Mouse (Mus musculus): ENCODE measurements at regions not wholly inside any gene's neighbourhood (a gene's known extent, or its start where the extent isn't known, plus 50 kb on each side); places are given as distances from the start of the nearest gene placed in this dataset.

DNA sequence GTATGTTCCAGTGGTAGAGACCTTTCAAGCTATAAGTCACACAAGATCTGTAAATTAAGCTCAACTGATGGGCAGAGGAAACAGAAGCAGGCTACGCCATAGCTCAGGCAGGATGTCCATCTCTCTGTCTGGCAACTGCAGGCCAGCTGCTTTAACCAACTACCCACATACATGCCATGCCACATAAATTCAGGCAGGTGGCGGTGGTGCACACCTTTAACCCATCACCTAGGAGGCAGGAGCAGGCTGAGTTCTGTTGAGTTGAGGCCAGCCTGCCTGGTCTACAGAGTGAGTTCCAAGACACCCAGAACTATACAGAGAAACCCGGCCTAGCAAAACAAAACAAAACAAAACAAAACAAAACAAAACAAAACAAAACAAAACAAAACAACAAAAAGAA, 289.1 kb upstream of the Sash1 start:
- no peak for DNase-seq (ENCODE audit: low read depth, low spot score)

DNA sequence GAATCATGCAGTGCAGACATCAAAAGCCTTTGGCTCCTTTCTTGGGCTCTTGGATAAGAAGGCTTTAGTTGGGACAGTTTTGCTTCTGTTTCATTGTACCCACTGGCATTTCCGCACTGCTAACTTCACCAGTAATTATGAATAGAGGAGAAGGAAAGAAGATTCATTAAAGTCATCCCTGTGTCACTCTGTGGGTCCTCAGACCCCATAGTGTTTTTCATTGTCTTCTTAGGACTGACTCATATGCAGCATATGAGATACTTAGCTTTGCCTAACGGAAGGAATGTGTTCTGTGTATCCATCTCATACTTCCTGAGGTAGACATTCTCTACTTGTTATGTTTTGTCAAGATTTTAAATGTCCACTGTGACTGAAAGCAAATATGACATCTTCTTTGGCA, 287.6 kb upstream of the Sash1 start:
- DNase-seq (ENCODE audit: low read depth, low spot score), result no peak

DNA sequence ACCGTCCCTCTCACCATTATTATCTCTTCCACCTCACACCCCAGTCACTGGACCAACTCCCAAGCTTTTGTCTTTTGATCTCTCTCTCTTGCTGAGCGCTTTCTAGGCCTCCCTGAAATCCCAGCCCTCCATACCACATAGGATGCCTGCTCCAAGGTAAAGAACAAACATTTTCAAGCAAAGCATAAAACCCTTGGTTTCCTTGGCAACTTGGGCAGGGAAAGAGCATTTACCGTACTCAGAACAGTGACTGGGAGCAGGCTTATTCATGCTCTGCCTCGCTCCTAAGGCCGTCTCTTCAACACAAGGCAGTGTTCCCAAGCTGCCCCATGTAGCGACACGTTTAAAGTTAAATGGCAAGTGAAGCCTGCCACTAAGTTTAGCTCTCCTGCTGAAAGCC, 282.9 kb upstream of the Sash1 start:
- DNase-seq (ENCODE audit: low read depth, low spot score), result no peak

DNA sequence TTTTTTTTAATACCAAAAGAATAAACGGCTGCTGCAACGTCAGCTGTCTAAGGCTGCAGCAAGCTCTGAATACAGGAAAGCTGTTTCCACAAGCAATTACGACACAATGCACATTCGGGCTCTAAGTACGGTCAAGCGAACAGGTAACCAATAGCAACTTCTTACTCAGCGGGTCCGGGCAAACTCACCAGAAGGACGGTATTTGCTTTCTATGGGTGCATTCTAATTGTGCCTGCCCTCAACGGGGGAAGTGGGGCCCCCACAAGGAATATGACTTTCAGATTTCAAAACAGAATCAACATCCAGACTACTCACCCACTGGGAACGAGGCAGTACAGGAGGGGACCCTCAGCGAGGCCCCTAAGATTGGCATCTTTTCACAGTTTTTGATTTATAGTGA, 280.1 kb upstream of the Sash1 start:
- DNase-seq (ENCODE audit: low read depth, low spot score), result no peak

DNA sequence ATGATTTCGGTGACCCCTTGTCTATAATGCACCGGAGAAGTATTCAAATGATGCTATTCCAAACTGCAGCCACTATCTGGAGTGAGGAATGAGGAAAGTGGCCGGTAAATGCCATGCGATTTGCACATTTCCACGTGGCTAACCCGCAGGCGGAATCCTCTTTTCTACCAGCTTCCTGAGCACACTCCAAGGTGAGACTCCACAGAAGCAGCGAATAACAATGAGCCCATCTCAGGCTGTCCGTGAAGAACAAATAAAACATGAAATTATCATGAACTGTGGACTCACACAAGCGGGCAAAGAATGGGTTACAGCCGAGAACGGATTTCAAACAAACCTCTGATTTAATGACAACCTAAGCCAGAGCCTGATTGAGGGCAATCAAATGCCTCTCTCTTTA, 279.7 kb upstream of the Sash1 start:
- DNase-seq (ENCODE audit: low read depth, low spot score), result no peak

DNA sequence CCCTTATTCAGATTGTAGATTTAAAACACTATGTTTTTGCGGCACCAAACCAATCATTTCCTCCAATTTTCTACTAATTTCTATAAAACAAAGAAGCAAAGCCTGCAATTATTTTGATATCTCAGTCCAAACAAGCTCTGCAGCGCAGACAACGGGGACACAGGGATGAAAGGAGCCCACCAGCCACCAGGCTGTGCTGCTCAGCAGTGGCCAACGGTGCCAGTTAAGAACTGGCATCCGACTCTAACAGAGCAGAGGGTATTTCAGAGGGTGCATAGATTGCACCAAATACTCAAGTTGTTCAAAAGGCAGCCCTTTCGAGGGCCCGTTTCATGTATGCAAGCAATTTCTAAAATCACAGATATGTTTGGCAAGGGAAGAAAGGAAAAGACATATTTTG, 278.5 kb upstream of the Sash1 start:
- no peak for DNase-seq (ENCODE audit: low read depth, low spot score)

DNA sequence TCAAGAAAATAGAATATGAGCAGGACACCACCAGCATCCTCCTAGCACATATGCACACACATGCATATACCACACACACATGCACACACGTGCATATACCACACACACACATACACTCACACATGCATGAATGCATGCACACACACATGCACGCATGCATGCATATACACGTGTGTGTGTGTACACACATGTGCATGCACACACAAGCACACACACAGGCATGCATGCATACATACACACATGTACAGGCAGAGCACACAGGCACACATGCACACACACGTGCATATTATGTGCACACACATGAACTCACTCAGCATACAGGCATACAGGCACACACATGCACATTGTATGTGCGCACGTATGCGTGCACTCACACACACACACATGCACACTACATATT, 275.7 kb upstream of the Sash1 start:
- no peak for DNase-seq (ENCODE audit: low read depth, low spot score)

DNA sequence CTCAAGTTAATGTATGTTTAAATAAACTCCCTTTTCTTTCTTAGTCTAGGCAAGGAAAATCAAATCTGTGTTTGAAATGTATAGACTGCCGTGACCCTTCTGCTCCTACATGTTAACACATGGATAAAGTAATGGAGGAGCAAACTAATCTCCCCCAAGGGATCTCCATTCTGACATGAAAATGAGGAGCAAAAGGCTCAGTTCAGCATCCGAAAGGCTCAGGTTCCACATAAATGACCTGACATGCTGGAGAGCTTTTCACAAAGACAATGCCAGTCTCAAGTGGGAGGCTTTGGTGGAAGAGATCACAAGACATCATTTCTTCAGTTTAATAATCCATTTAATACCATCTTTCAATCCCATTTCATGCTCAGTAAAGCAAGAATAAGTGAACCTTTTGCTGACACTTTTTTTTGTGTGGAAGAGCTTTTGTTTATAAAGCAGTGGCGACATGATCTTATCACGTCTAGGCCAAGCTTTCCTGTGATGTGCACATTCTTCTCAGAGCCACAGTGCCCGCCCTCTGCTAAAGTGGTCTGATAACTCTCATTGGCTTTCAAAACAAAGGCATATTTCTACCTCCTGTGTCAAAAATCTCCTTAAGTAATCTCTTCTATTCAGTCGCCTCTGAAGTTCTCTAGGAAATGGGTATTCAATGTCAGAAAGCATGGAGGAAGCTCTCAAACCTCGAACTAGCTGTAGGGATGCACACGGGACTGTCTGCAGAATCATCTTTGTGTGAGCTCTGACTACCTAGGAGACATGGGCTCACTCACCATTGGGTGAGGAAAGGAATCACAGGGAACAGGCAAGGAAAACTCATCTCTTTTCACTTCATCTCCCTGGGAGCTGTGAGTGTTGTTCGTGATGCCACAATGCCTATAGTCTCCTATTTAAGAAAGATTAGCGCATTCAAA, 271.7 kb upstream of the Sash1 start:
- no peak for DNase-seq (ENCODE audit: low read depth, low spot score)

DNA sequence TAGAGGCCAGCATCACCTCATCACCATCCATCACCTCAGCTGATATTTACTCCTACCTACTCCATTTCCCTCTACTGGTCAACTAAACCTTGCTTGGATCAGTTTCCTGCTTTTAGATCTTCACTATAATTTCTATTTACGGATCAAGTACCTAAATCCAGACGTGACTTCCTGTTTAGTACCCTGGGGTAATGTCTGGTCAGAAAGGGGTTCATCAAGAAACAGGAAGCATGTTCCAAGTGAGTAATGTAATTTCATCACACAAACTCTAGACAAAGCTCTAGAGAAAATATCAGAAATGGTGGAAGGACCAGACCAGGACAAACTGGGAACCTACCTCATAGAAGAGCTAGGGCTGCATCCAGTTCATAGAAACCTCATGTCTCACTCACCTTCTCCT, 250.2 kb upstream of the Sash1 start:
- no peak for DNase-seq (ENCODE audit: low read depth, low spot score)

DNA sequence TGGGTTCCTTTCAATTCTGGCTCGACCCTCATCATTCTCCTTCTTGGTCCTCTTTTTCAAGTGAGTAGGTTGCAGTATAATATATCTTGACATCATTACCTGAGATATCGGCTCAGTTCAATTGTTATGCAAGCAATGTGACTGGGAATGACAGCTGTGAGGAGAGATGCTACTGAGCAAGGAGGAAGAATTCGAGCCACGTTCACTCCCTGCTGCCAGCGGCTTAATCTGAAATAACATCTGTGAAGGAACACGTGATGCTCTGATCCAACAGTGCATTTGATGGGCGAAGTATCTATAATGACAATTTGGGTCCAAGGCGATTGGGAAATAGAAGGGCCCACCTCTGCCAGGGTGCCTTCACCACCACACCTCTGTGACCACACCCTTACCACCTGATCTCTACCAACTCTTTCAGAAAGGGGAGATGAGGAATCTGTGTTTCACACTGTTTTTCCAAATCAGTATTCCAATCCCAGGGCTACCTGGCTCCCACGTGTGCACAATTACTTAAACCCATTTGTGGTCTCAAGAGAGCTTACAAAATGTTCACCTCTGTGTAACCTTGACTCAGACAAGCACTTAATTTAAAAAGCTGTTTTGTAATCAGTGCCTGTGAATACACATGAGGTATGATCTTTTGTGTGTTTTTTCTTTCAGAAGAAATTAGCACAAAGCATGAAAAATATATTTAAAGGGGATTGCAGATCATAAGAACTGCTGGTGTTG, 248.6 kb upstream of the Sash1 start:
- no peak for DNase-seq (ENCODE audit: low read depth, low spot score)

DNA sequence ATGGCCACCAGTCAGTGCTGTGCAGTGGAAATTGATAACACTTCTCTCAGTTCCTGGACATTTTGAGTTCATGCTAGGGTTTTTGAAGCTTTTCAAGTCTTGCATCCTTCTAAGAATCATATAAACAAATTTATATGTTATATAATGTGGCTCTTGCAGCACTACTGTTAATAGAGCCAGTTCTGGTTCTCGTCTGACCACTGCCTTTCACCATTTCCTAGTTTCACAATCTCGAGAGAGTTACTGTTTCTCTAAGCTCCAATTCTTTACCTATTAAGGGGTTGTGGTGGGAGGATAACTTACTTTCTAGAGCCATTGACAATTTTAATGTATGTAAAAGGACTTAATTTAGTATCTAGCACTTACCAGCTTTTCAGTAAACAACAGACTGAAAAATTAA, 244.2 kb upstream of the Sash1 start:
- no peak for DNase-seq (ENCODE audit: low read depth, low spot score)

DNA sequence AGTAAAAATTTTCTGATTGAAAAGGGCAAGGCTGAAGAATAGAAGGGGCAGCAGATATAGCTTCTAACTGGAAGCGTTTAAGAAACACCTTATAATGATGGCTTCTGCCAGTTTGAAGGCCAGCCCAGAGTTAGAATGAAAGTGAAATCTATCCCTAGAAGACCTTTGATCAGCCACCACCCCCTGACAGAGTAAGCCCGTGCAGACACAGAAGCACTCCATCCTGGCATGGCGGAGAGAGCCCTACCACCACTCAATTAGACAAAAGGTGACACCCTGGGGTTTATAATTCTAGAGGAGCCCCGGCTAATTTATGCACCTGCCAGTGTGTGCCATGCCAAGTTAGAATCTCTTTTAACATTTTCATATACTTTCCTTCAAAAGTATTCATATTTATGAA, 233.4 kb upstream of the Sash1 start:
- no peak for DNase-seq (ENCODE audit: low read depth, low spot score)

DNA sequence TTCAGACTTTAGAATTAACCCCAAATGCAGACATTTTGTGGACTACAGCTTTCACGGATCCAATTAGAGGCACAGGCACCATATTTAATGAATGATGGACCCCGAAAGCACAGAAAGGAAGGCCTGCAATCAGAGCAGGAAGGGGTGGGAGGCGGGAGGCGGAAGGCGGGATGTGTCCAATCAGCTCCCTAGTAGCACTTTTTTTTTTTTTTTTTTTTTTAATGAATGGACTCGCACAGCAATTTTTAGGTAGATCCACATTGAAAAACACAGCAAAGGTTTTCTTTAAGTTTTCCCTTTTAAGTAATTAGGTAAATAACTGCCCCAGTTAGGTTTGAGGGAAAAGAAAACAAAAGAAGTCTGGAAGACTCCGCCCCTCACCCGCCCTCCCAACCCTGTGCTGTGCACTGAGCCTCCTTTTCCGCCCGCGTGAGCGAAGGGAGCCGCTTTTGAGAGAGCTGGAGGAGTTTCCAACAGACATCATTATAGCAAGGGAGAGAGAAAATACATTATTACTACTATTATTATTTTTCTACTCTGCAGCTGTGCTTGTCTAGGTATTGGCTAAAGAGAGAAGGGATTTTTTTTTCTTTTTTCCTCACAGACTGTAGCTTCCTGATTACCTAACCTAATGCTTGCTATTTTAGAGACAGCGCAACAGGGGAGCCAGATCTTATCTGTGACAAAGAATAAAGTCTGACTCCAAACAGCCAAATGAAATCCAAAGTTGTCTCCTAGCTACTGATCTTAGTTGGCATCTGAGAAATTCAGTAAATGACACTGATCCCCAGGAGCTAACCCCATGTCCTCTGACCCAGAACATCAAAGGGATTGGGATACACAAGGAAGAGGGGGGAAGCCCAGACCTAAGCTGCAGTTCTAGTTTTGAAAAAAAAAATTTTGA, 232.0 kb upstream of the Sash1 start:
- DNase-seq (ENCODE audit: low read depth, low spot score), result no peak

DNA sequence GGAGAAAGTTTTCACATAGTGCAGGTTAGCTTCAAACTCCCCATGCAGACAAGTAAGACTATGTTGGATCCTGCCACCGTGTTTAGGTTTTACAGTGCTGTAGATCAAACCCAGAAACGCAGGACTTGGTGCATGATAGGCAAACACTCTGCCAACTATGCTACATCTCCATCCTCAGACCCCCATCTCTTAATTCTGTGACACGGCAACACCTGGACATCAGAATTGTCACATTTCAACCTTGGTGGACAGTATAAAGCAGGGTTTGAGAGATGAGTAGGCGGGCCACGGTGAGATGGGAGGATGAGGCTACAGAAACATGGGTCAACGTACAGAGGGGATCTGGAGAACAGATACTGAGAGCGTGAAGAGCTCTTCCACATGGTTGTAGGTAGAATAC, 231.3 kb upstream of the Sash1 start:
- no peak for DNase-seq (ENCODE audit: low read depth, low spot score)

DNA sequence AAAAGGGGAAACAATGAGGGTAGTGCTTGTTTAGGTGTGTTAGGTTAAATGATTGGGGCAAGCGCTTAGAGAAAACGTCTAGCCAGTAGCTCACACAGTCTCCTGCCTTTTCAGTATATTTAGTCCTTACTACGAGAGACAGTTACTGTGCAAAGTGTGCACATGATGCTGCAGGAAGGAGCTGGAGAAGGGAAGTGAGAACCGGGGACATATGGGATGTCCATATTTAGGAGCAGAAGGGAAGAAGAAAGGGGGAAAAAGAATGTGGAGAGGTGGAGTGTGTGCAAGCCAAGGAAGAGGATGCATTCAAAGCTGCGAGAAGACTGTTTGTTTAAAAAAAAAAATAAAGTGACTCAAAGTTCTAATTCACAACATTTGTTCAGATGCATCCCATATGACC, 227.8 kb upstream of the Sash1 start:
- DNase-seq (ENCODE audit: low read depth, low spot score), result no peak

DNA sequence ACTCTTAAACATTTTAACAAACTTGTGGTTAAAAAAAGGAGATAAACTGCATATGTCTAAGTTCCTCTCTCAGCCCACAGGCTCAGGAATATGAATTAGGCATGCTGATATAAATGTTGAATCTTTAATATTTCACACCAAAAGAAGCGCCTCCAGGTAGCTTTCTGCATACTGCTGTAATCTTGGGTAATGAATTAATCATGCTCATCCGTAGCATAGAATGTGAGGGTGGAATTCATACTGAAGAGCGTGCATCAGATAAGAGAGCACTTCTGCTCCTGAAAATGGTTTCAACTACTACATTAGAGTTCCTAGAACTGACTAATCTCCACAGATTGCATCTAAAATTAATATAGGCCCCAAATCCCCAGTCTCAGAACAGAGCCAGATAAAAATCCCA, 225.2 kb upstream of the Sash1 start:
- no peak for DNase-seq (ENCODE audit: low read depth, low spot score)

DNA sequence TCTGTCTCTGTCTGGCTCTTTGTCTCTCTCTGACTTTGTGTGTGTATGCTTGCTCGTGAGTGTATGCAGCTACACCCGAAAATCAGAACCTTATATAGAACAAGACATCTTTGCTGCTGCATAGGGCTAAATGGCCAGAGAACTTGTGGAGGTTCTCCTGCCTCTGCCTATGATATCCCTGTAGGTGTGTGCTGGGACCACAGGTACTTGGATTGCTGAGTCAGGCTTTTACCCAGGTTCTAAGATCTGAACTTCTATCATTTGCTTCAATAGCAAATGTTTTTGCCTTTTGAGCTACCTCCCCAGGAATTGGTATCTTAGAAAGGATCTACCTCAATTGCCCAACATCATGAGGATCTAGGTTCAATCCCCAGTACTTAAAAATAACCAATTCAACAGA, 210.3 kb upstream of the Sash1 start:
- no peak for DNase-seq (ENCODE audit: low read depth, low spot score)

DNA sequence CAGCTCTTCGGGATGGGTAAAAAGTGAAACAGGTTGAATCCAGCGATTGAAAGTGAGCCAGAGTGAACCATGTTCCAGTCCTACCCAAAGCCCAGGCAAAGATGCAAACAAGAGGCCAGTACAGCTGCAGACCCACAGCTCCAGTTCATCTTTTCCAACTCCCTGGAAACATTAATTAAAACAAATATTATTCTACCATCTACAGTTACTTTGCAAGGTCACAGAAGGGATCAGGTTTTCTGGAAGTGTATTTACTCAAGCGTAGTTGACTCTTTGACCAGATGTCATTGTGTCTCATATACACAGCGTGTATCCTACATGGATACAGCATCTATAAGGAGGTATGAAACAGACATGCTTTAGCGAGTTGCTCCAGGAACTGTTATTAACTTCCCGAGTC, 209.3 kb upstream of the Sash1 start:
- no peak for DNase-seq (ENCODE audit: low read depth, low spot score)

DNA sequence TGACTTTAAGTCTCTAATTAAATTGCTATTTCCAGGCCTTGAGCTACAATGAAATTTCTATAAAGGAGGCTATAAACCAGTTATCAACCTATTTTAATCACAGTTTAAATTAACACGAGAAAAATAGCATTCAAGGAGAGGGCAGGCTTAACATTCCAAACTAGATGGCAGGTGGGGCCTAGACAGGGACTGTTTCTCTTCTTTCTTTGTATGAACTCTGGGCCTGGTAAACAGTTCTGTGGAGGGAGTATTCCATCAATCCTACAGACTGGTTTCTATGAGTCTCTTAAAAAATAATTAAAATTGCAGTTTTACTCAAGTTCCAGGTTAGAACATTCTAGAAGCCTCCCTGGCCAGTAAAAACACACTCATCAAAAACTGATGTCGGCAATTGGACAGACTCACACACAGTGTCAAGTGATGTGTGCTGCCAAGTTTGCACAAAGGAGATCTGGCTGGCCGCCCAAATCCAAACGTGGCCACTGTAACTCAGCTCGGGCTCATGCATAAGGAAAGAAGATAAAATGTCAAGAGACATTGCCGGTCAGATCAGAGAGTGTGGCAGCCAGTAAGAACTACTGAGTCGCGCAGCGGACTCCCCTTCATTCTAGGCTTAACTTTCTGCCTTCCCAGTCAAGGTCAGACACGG, 206.5 kb upstream of the Sash1 start:
- DNase-seq (ENCODE audit: low read depth, low spot score), result peak; percentile 7

DNA sequence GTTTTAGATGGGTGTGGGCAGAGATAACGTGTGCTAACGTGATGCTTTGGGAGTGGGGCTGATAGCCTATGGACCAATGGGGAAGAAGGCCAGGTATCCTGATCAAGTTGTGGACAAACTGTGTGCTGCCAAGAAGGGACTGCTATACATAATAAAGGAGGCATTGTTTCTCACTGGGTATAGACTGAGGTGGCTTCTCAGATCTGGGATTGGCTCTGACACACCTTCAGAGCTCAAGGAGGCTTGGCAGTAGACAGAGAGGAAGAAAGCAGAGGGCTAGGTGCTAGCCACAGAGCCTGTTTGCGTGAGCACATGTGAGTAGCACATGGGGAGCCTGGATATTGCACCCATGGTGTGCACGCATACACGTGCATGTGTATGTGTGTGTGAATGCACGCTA, 205.1 kb upstream of the Sash1 start:
- no peak for DNase-seq (ENCODE audit: low read depth, low spot score)

DNA sequence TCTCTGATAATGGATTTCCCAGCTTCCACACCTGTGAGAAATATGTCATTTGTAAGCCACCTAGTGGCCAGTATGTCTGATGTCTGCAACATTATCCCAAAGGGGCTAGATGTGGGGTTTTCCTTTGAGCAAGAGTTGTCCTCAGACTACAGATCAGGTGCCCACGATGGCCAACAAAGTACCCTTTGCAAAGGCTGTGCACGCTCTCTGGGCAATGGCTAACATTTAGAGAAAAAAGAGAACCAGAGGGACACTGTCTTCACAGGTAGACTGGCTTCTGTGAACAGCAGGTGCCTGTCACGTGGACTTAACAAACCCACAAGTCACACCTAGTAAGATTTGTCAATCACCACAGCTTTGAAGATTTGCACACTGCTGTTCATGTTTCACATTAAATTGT, 202.0 kb upstream of the Sash1 start:
- DNase-seq (ENCODE audit: low read depth, low spot score), result no peak

DNA sequence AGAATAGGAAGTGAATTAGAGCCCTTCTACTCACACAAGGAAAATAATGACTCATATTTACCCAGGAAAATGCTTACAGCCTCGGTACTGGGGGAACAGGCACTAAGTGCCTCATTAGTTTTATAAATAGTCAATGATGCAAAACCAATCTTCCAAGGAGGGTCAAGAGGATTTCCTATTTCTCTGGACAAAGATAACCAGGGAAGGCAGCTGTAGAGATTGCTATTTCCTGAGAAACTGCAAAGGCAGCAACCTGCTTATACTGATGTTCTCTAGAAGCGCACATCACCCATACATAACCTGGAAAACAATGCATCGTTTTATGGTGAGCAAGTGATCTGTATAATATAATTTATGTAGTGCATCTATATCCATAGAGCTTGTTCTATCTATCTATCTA, 201.3 kb upstream of the Sash1 start:
- no peak for DNase-seq (ENCODE audit: low read depth, low spot score)

Measured in skeletal muscle tissue, adult 2 months (tissue).